Mouse (Mus musculus): ENCODE data around the gene Tshz2.

The Tshz2 gene

DNA sequence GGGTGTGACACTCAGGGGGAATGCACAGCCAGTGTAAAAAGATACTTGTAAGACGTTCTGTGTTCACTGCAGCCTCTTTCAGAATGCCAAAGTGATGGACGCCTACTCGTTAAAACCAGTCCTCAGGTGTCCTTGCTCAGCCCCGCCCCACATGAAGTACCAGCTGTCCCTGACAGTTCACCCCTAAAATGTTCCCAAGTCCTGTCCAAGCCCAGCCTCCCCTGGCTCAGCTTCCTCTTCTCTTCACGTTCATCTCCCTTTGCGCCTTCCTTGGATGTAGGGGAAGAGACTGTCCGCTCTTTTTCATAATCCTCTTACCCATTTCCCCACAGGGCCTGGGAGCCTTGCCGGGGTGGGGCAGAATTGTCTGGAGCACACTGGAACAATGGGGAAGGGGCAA lies 374.0 kb downstream of the Tshz2 start:
- no peak for DNase-seq (ENCODE audit: low read depth, low spot score)

DNA sequence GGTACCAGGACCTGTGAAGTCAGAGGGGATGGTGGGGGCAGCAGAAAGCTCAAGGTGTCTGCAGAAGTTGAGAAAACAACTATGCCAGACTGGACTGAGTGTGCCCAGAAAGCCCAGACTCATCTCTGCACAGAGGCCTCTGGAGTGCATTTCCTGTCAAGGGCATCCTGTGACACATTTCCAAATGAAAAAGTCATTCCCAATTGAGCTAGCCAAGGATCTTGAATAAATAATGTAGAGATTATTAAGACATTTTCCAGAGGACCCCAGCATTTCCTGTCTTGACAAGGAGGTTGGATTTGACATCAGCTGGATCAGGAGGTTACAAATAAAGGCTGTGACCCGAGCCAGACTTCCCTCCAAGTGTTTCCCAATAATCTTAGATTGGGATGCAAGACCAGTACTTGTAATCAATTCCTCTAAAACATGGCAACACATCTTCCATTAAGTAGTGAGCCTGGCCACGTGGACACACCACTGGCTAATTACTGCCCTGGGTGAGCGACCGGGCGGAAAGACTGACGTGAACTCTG lies 374.7 kb downstream of the Tshz2 start:
- DNase-seq (ENCODE audit: low read depth, low spot score) = no peak

DNA sequence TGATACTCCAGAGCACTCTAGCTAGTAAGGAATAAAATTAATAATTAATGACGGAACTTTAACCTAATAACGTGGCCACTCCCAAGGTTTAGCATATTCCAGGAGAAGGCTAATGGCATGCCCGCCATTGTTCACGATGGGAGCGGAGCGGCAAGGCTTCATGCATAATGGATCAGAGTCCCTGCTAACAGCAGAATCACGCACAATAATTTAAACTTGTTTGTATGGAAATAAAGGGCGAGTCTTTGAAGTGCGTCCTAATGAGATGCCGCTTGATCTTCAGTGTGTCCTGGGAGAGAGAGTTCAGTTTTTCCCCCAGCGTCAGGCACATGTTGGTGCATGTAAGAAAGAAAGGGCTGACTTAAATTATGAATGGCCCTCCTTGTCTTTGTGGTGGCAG lies 376.9 kb downstream of the Tshz2 start:
- no peak for DNase-seq (ENCODE audit: low read depth, low spot score)

DNA sequence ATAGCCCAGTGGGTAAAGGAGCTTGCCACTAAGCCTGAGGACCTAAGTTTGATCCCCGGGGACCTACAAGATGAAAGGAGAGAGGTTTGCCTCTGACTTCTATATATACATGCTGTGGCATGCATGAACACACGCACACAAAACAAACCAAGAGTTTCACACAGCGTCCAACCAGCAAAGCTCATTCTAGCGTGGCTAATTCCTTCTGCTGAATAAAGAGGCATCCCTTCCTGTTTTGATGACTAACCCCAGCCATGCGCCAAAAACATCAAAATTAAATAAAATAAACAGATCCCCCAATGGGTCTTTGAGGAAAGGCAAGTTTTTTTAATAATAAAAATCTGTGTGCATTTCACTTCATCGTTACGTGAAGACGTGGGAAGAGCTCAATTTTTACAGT lies 379.0 kb downstream of the Tshz2 start:
- no peak for DNase-seq (ENCODE audit: low read depth, low spot score)

DNA sequence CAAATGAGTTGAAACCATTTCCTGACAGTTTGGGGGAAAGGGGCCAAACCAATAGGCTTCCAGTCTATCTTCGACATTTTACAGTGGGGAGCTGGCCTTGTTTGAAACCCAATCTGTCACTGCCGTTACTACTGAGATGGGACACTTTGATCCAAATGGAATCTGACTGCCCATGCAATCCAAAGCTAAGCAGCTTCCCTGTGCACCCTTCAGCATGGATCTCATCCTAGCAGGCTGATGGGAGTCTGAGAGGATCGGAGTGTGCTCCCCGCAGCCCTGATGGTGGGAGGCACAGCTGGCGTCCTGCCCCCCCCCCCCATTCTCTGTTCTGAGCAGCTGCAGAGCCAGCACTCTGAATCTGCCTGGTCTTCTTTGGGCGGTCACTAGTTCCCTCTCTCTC lies 384.5 kb downstream of the Tshz2 start:
- no peak for DNase-seq (ENCODE audit: low read depth, low spot score)

DNA sequence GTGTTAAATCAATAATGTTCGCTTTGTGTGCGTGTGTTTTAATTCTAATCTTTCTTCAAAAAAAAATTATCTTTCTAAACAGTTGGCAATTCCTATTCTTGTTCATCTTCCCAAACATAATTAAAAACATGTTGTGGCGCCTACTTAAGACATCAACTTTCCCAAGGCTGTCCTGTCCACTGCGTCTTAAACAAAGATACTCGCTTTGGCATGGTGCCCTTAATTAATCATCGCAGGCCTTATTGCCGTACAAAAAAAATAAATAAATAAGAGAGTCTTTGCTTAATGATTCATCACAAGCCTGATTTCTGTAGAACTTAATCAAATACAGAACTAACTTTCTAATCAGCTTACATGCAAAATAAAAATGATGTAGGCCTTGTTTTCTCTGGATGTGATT lies 385.1 kb downstream of the Tshz2 start:
- DNase-seq (ENCODE audit: low read depth, low spot score) = no peak

DNA sequence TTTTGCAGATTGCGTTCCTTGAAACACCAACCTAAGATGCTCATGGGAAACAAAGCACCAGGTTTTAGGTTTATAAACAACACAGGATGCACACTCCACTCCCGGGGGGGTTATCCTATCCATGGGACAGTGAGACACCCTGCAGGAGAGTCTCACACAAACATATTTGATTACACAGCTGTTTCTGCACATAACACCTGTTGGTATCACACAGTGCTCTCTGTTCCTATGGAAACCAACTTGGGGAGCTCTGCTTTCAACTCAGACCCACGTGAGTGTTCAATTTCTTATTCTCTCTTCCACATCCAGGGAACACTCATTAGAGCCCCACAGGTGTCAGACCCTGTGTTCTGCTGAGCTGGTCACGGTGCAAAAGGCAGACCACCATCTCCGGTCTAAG lies 390.1 kb downstream of the Tshz2 start:
- no peak for DNase-seq (ENCODE audit: low read depth, low spot score)

DNA sequence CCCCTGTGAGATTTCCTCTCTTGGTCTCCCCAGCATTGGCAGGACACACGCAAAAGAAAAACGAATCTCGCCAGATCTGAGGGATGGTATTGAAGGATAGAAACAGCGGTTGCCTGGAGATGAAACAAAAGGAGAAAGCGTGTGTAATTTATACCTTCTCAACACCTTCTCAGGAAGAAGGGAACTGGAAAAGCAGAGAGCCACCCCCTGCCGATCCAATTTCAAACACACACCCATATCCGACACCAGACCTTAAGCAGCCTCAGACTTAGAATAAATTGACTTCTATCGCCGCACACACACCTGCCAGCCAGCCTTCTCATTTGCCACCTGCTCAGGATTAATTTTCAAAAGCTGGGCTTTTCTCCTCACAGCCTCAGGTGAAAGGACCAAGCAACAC lies 390.9 kb downstream of the Tshz2 start:
- DNase-seq (ENCODE audit: low read depth, low spot score) = no peak

DNA sequence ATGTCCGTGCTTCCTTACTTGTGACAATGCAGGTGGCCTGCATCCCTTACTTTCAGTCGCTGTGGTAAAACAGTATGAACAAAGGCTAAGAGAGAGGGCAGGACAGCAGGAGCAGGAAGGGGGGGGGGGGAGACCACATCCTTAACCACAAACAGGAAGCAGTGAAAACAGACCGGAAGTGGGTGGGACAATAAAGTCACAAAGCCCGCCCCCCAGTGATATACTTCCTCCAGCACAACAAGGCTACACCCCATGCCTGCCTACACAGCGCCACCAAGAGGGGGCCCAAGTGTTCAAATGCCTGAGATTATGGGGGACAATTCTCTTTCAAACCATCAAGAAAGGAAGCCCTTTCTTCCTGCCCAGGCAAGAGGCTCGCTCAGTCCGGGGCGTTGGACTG lies 392.1 kb downstream of the Tshz2 start:
- no peak for DNase-seq (ENCODE audit: low read depth, low spot score)

DNA sequence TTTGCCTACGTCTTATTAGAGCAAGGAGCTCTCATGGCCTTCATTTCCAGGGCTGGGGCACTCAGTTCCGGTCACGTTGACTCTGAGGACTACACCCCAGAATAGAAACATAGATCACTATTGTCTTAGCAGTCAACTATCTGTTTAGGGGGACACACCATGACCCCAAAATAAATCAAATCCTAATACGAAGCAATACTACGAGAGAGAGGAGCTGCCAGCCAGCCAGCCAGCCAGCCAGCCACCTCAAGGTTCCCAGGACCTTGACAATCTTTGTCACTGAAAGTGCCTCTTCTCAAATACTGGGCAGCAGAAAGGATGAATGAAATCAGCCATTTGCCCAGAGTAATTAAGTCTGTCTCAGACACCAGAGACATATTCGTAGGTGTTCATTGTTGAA lies 393.1 kb downstream of the Tshz2 start:
- DNase-seq (ENCODE audit: low read depth, low spot score) = no peak

DNA sequence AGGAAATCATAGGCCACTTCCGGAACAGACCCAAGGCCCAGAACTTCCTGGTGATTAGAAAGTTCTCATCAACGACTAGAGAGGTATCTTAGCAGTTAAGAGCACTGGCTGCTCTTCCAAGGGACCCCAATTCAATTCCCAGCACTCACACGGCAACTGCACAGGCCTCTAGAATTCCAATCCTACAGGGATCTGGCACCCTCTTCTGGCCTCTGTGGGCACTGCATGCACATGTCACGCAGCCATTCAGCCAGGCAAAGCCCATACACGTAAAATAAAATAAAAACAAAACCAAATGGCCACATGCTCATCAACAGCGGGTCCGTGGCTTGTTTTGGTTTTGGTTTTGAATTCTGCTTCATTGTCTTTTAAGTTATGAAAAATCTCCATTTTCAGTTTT lies 395.0 kb downstream of the Tshz2 start:
- DNase-seq (ENCODE audit: low read depth, low spot score) = no peak

DNA sequence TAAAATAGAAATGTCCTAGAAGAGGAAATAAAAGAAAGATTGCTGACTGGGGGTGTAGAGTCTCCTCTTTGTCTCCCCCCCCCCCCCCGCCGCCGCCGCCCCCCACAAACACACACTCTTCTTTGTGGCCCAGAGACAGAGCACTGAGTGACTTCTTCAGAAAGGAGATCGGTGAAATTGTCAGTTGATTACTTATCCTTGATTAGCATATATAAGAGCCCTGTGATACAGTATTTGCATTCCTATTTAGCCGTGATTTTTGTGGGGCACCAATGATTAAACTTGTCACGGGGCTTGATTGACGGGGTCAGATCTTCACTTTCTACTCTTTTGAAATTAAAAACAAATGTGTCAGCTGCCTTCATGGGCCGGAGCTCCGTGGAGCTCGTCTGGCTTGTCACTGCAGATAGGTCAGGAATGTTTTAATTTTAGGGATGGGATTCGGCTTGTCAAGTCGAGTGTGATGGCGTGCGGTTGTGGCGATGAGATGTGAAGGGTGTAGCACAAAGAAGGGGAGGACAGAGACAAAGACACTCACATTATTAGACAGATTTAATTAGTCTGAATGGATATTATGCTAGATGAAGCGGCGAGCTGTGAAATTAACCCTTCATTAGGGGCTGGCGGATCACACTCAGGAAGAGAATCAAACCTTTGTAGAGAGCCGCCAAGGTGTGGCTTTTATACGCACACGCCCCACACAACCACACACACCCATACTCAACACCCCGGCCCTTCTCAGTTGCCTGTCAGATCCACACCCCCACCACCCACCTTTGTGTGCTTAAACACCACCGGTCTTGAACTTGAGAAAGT lies 395.9 kb downstream of the Tshz2 start:
- no peak for DNase-seq (ENCODE audit: low read depth, low spot score)

DNA sequence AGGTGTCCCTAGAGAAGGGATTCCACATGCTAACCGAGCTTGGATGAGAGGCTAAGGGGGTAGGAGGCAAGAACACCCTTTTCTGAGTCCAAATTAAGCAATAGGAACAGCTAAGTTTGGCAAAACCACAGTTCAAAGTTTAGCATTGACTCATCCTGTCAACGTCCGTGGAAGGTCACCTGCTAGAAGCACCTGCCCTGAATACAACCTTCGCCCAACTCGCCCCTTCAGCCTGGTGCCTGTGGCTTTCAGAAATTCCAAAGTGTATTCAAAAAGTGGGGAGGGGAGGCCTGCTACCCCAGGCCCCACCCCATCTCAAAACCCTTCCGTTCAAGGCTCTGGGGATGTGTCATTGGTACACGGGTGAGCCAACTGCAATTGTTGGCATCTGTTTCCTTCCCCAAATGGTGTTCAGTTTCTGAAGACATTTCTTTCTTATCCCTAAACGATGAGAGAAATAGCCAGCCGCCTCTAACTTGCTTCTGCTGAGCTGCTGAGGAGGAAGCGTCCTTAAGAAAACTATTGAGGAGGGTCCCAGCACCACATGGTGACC lies 396.6 kb downstream of the Tshz2 start:
- DNase-seq (ENCODE audit: low read depth, low spot score) = no peak

DNA sequence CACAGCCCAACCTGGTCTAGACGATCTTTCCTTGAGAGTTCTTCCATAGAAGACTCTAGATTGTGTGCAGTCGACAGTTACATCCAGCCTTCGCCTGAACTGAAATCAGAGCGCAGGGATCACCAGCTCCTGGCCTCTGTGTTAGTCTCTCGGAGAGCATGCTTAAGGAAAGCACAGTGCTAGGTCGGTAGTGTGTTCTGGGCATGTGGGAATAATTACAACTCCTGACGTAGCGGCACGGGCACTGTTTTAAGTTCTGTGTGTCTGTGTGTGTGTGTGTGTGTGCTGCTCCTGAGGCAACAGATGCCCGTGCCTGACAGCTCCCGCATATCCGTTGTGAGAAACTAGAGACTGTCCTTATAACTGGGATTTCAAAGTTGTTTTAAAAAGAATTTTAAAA lies 398.4 kb downstream of the Tshz2 start:
- DNase-seq (ENCODE audit: low read depth, low spot score) = no peak

DNA sequence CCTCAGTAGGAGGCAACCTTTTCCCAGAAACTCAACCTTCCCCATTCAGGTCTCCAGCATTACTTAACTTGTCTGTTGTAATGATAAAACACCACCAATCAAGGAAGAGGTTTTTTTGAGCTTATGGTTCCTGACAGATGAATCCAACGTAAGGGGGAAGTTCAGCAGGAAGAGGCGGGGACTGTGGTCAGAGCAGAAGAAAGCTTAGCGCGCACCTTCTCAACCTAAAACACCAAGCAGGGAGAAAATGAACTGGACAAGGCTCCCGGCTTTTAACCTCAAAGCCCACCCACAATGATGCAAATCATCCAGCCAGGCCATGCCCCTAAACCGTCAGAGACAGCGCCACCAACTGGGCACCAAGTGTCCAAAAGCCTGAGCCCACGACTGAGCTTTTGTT lies 399.1 kb downstream of the Tshz2 start:
- no peak for DNase-seq (ENCODE audit: low read depth, low spot score)

DNA sequence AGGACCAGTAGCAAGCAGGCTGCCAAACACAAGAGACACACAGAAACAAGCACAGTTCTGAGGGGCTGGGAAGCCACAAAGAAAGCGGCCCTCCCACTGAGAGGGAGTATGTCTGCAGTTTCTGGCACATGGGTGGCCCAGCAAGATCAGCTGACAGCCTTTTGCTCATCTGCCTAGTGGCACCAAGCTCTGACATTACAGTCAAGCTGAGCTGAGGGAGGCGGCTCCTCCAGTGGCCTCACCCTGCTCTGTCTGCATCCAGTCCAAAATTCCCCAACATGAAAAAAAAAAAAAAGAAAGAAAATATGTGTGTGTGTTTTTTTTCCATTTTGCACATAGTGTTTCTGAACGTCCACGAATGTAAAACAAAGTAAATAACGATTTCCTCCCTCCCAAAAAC lies 400.4 kb downstream of the Tshz2 start:
- no peak for DNase-seq (ENCODE audit: low read depth, low spot score)

DNA sequence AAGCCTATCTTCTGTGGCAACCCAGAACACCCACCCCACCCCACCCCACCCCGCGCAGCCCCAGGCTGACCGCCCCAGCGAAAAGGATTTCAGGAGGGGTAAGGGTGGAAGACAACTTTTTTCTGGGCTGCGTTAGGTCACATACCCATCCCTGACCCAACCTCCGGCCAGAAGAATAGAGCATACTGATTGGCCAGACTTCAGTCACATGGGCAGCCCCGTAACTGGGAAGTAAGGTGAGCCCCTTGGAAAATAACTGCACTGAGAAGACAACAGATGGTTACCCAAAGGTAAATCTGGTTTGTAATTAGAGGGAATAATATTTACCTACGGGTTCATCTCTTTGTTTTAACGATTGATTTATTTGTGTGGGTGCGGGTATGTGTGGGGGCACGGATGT lies 402.0 kb downstream of the Tshz2 start:
- DNase-seq (ENCODE audit: low read depth, low spot score) = no peak

DNA sequence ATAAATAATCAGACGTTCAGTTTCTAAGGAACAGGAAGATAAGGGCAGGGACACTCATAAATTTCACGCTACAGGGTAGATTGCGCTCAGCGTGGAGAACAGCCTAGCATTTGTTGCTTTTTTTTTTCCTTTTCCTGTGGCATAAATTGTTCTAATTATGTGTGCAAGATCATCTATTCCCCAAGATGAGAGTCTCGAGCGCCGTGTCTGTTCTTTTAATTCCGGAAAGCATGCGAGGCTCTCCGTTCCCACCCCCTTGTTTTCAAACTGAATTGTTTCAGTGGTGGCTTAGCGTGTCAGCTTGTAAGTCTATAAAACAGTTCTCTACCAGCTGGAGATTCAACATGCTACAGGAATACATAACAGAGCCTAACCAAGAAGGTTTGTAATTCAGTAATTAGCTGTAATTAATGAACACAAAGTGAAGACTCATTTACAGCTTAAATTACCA lies 404.0 kb downstream of the Tshz2 start:
- no peak for DNase-seq (ENCODE audit: low read depth, low spot score)

DNA sequence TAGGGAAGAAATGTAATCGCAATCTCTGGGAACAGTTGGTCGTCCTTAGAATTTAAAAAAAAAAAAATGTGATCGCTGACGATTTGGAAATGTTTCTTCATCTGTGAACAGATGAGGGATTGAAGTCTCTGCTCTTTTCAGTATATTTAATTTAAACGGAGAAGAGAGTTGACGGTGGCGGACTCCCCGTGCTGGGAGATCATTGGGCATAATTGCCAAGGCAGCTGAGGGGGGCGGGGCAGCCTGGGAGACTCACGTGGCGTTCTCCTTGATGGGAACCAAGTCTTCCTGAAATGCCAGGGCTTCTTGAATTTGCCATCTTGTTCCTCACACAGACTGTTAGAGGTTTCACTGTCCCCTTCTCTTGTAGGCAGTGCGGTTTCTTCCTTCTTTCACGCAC lies 404.5 kb downstream of the Tshz2 start:
- no peak for DNase-seq (ENCODE audit: low read depth, low spot score)

DNA sequence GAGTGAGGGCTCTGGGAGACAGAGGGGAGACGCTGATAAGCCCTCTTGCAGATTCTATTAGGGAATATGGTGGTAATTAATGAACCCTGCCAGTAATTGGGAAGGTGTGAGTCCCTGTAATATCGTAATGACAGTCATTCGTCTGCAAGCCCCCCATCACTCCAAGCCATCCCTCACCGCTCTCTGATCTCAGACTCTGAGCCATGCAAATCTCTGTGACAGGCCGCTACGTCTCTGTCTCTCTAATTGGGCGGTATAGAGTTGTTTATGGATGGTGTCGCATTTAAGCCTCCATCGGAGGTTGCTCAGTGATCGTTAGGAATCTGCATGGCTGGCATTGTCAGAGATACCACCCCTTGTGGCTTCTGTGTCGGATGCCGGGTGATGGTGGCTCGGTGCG lies 407.0 kb downstream of the Tshz2 start:
- no peak for DNase-seq (ENCODE audit: low read depth, low spot score)

DNA sequence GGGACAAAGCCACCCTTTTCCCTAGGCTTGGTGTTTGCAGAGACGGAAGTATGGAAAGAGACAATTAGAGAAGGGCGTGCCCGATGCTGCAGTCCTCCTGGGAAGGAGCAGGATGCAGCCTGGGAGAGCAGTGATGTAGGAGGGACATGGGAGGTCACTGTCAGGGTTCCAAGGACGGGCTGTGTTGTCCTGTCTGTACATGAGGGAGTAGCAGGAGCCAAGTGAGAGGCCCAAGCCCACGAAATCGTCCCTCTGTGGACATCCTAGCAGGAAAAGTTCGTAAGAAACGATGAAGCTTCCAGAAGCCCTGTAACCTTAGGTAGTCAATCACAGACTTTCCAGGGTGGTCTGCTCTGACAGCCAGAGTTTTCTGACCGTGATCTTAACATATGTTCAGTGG lies 408.3 kb downstream of the Tshz2 start:
- DNase-seq (ENCODE audit: low read depth, low spot score) = no peak

DNA sequence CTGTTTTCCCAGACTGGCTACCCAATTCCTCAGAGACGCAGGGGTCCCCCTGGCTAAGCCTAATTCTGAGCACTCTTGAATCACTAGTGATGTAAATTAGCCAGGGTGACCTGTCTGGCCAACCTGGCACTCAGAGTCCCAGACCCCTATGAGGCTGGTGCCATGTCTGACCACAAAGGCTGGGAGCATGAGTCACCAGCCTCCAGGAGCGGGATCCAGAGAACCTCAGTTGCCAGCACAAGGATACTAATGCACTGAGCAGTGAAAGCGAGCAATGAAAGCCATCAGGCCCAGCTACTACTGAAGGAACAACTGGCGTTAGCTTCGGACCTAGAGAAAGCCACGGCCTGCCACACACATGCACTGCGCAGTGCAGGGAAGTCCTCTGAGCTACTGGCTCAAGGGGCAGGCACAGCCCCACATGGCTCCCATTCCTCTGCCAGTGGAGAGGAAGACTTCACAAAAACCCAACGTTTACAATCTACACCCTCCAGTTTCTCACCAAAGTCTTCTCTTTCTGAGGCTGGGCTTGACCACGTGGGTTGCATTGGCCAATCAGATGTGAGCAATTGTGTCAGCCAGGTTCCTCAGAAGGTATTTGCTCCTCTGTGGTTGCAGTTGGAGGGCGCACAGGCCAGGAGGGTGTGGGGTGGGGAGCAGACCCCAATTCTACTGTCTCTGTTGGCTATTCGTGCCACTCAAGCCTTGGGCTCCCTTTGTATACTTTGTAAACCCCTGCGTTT lies 409.8 kb downstream of the Tshz2 start:
- no peak for DNase-seq (ENCODE audit: low read depth, low spot score)

DNA sequence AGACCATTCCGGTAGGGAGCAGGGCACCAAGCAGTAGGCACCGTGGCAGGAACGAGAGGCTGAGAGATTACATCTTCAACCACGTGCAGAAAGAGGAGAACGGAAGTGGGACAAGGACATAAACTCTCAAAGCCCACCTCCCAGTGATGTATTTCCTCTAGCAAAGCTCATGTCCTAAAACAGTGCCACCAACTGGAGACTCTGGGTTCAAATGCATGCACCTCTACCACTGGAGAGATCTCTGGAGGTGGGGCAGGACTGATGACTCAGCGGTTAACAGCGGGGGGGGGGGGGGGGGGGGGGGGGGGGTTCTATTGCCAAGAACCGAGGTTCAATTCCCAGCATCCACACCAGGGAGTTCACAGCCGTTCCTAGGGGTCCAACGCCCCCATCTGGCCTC lies 410.5 kb downstream of the Tshz2 start:
- DNase-seq (ENCODE audit: low read depth, low spot score) = no peak
